Mouse (Mus musculus) neural tube, embryonic 11.5 days (tissue): ENCODE results near the gene Fh1. TPM values are rescaled to one million over a fixed set of nuclear protein-coding genes. Genes with fewer than 3 reads are reported as not detected.

ENCODE experiments used
- ATAC-seq: fragments of 200-750 bp; cut with Nextera tagmentation; 2 replicates; pipeline ENCODE4 v1.8.0; 2017; ENCODE audit warnings: moderate number of reproducible peaks, mild to moderate bottlenecking, moderate TSS enrichment, moderate library complexity; ENCODE audit not compliant: insufficient read depth, low FRiP score, low TSS enrichment
- DNase-seq: peaks from one replicate; pipeline ENCODE4 v3.0.0-alpha.2; 2015; ENCODE audit warnings: low spot score
- H3K27ac ChIP-seq: fragments of 300-500 bp; sonication (generic); 2 replicates; pipeline ENCODE4 v1.5.1; 2014; ENCODE audit warnings: low read depth, mild to moderate bottlenecking, low read length
- H3K27me3 ChIP-seq: fragments of 300-500 bp; sonication (generic); 2 replicates; pipeline ENCODE4 v1.6.1; 2014; ENCODE audit warnings: mild to moderate bottlenecking, low read length, mixed read lengths; ENCODE audit not compliant: control insufficient read depth, insufficient read depth
- H3K36me3 ChIP-seq: fragments of 300-500 bp; sonication (generic); 2 replicates; pipeline ENCODE4 v1.6.1; 2014; ENCODE audit warnings: mild to moderate bottlenecking, low read length, moderate library complexity, mixed read lengths; ENCODE audit not compliant: control insufficient read depth, insufficient read depth
- H3K4me1 ChIP-seq: fragments of 300-500 bp; sonication (generic); 2 replicates; pipeline ENCODE4 v1.6.1; 2014; ENCODE audit warnings: low read length, mixed read lengths; ENCODE audit not compliant: control insufficient read depth, insufficient read depth
- H3K4me2 ChIP-seq: fragments of 300-500 bp; sonication (generic); 2 replicates; pipeline ENCODE4 v1.6.1; 2014; ENCODE audit warnings: low read depth, mild to moderate bottlenecking, moderate library complexity
- H3K4me3 ChIP-seq: fragments of 300-500 bp; sonication (generic); 2 replicates; pipeline ENCODE4 v1.5.1; 2014; ENCODE audit warnings: low read depth, low read length
- H3K9ac ChIP-seq: fragments of 300-500 bp; sonication (generic); 2 replicates; pipeline ENCODE4 v1.6.1; 2014; ENCODE audit warnings: mild to moderate bottlenecking, low read length
- H3K9me3 ChIP-seq: fragments of 300-500 bp; sonication (generic); 2 replicates; pipeline ENCODE4 v1.6.1; 2016; ENCODE audit warnings: low read length; ENCODE audit not compliant: control insufficient read depth
- WGBS: fragments of 180-500 bp; shearing (Covaris S2); extraction: QIAGEN DNeasy Blood & Tissue Kit; methylation state at CpG from one replicate; pipeline ENCODE4 v1.1.7; 2014; 5-methylcytosine and 5-hydroxymethylcytosine counted together
- polyA plus RNA-seq: library from polyadenylated mRNA; unstranded; fragments of >200 nt; fragmentation: Nextera tagmentation; extraction: Ambion mirVana; gene quantifications from 2 replicates; pipeline ENCODE4 v1.2.1, GENCODE M21; 2014

Gene Fh1
- polyA plus RNA-seq, 1 experiment from 2014 or later, result 113 TPM

DNA sequence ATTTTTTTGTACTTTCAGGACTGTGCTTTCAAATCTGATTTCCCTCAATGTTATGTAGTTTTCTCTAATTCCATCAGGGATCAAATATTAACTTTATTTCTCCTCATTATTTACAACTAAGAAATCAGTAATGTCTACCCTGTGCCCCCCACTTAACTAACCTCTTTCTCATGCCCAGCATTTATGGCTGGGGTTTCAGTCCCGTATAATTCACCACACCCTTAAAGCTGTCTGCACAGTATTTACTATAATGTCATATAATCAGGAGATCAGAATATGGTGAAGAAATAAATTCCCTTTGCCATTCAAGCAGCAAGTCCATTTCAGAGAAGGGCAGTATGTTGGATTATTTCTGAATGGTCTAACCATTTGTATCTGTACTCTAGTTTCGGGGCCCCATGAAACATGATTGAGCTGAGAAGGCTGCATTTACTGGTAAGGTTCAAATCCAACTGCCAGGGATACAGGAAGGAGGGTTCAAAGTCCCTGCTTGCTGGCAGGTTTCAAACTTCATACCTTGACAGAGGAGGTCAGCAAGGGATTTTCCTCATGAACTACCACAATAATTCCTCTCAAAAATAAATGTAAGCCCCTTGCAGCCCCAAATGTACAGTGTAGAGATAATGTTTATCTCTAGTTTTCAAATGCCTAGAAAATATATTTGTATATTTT lies 46.9 kb downstream of the Fh1 start:
- WGBS, result 91% methylated on average over 2 of the region's 2 CpGs

DNA sequence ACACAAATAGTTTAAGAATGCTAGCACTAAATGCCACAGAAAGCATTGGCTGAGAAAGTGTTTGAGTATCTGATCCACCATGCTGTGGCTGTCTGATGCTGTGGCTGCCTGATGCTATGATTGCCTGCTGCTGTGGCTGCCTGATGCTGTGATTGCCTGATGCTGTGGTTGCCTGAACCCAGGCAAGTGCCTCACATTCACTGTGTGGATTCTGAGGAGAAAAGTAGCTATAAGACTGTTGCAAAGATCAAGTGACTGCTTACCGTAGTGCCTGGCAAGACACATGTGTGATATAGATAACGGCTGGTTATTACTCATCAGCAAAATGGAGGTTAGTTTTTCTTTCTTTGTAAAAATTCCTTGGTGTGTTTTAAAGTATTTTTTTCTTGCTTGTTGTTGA lies 51.3 kb downstream of the Fh1 start:
- DNase-seq (no peak), ATAC-seq (no peak)
- H3K36me3 ChIP-seq, result no peaks in the 10 kb centered on the region
- WGBS, result 96% methylated on average over 2 of the region's 2 CpGs
- no peak overlapping the region for H3K27ac ChIP-seq
- no peak overlapping the region for H3K4me2 ChIP-seq
- H3K4me3 ChIP-seq, result no peak overlapping the region
- H3K4me1 ChIP-seq, result no peaks in the 10 kb centered on the region
- H3K9me3 ChIP-seq, result no peaks in the 10 kb centered on the region
- H3K9ac ChIP-seq, result no peak overlapping the region
- no peaks in the 10 kb centered on the region for H3K27me3 ChIP-seq

More for the DNA sequence above, 46.9 kb downstream of the Fh1 start:
- no peak overlapping the region for H3K4me3 ChIP-seq
- H3K4me1 ChIP-seq, result no peaks in the 10 kb centered on the region
- no peaks in the 10 kb centered on the region for H3K9me3 ChIP-seq
- no peak for DNase-seq
- no peak overlapping the region for H3K4me2 ChIP-seq
- ATAC-seq, result no peak
- H3K27ac ChIP-seq, result no peak overlapping the region
- no peak overlapping the region for H3K9ac ChIP-seq
- no peaks in the 10 kb centered on the region for H3K36me3 ChIP-seq
- H3K27me3 ChIP-seq, result no peaks in the 10 kb centered on the region

DNA sequence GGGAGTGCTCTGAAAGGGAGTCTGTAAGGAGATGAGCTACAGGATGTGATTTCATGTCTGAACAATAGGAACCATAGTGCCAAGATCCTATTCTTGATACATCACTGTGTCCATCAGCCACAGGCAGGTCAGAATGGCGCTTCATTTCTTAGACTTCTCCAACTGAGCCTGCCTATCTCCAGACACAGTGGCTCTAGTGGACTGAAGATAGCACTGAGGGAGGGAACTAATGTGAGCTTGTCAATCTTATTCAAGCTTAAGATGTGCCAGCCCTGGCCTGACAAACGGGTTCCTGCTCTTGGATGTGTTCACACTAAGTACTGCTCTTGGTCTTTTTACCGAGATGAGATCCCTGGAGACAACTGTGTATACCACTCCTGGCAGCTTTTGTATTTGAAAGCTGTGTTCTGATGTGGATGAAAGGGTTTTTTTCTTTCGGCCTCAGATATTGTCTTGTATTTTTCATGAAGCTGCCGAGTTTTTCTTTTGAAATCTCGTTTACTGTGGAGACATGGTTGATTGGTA lies 59.8 kb downstream of the Fh1 start:
- Histone ChIP-seq H3K4me3 (no peak overlapping the region), H3K9ac (no peak overlapping the region), H3K4me1 (no peaks in the 10 kb centered on the region), H3K27me3 (no peaks in the 10 kb centered on the region), H3K27ac (no peak overlapping the region), H3K36me3 (no peaks in the 10 kb centered on the region), H3K9me3 (no peaks in the 10 kb centered on the region), H3K4me2 (no peak overlapping the region)
- WGBS, result 78% methylated on average over 6 of the region's 6 CpGs
- DNase-seq, result no peak
- no peak for ATAC-seq

DNA sequence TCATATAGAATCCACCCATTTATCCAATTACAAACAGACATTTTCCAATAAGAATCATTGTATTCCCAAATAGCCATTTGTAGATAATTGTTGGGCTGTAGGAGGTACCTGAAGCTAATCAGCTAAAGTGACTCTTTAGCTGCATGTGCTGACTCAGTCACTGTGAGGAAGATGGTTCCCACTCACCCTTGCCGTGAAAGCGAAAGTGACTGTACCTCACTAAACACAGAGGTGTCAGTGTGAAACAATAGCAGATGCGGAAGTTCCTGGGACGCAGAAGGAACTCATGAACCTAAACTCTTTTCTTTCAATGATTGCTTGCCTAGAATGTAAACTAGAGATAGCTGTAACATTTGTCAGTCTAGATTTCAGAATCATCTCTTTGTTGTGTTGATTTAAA lies 61.1 kb downstream of the Fh1 start:
- H3K27ac ChIP-seq, result no peak overlapping the region
- no peak overlapping the region for H3K9ac ChIP-seq
- no peaks in the 10 kb centered on the region for H3K27me3 ChIP-seq
- no peaks in the 10 kb centered on the region for H3K36me3 ChIP-seq
- H3K4me3 ChIP-seq, result no peak overlapping the region
- no peak overlapping the region for H3K4me2 ChIP-seq
- no peaks in the 10 kb centered on the region for H3K4me1 ChIP-seq
- ATAC-seq (no peak), DNase-seq (no peak)
- no peaks in the 10 kb centered on the region for H3K9me3 ChIP-seq
- 85% methylated on average over 4 of the region's 4 CpGs for WGBS

DNA sequence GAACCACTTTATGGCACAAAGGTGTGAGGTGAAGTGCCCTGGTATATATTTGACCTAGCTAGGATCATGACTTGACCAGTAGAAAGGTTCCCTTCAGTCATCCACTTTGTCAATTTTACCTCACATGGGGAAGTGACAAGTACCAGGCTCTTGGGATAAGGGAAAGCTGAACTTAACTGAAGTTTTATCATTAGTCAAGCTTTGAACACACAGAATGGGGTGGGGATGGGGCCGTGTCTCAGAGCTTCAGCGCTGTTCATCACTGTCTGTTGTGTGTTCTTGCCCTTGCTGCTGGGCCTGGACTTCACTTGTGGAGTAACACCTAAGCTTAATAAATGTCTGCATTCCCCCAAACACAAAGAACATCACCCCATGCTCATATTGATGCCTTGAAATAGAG lies 63.1 kb downstream of the Fh1 start:
- WGBS, result 85% methylated on average over 2 of the region's 2 CpGs
- ATAC-seq, result no peak
- no peaks in the 10 kb centered on the region for H3K36me3 ChIP-seq

DNA sequence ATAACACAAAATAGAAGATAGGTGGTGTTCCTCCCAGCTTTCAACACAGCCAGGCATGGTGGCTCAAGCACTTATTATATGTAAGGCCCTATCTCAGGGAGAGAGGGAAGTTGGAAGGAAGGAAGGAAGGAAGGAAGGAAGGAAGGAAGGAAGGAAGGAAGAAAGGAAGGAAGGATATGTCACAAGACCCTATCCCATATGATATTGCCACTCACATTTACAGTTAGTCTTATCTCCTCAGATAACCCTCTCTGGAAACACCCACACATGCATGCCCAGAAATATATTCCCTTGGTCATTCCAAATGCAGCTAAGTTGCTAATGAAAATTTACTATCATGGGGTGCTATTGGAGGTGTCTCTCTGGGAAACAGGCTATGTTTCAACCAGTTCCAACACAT lies 63.6 kb downstream of the Fh1 start:
- Histone ChIP-seq H3K4me3 (no peak overlapping the region), H3K27me3 (no peaks in the 10 kb centered on the region), H3K36me3 (no peaks in the 10 kb centered on the region), H3K4me1 (no peaks in the 10 kb centered on the region), H3K9me3 (no peaks in the 10 kb centered on the region), H3K4me2 (no peak overlapping the region), H3K9ac (no peak overlapping the region), H3K27ac (no peak overlapping the region)
- ATAC-seq, result no peak
- no peak for DNase-seq

More for the DNA sequence above, 63.1 kb downstream of the Fh1 start:
- no peak for DNase-seq
- H3K9me3 ChIP-seq, result no peaks in the 10 kb centered on the region
- H3K27me3 ChIP-seq, result no peaks in the 10 kb centered on the region
- H3K4me2 ChIP-seq, result no peak overlapping the region
- no peaks in the 10 kb centered on the region for H3K4me1 ChIP-seq
- H3K9ac ChIP-seq, result no peak overlapping the region
- no peak overlapping the region for H3K4me3 ChIP-seq
- H3K27ac ChIP-seq, result no peak overlapping the region

DNA sequence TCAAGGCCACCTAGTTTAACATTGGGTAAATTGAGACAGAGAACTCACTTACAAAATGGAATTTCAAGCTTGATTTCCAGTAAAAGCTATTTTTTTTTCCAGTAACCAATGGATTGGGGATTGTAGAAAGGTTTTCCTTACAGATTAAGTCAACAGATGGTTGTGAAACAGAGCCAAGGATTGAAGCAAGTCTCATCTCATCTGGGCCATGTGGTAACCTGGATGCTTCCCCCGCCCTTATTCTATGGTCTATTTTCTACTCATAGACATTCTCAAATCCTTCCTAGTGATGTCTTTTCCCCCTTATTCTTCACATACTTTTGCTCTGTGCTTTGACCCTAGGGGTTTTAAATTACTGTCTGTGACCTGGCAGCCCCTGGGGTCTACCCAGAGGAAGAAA lies 70.8 kb downstream of the Fh1 start:
- Histone ChIP-seq H3K9ac (no peak overlapping the region), H3K4me3 (no peak overlapping the region), H3K27ac (no peak overlapping the region), H3K9me3 (no peaks in the 10 kb centered on the region), H3K4me2 (no peak overlapping the region), H3K27me3 (no peaks in the 10 kb centered on the region), H3K36me3 (no peaks in the 10 kb centered on the region), H3K4me1 (no peaks in the 10 kb centered on the region)
- 88% methylated on average over 1 of the region's 1 CpGs for WGBS
- ATAC-seq, result no peak
- DNase-seq, result no peak

DNA sequence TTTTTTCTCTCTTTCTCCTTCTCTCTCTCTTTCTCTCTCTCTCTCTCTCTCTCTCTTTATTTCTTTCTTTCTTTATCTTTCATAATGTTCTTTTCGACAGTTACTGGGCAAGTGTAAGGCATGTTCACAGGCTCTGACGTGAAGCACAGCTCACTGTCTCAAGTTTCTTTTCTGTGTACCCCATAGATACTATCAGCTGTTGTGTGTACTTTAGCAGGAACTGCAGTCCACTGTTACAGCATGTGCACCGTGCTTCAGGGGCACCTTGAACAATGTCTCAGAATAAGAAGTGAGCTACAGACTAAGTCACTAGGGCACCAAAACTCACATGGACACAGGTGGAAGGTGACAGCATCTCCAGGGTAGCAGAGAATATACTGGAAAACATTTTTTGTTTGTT lies 73.0 kb downstream of the Fh1 start:
- Histone ChIP-seq H3K27me3 (no peaks in the 10 kb centered on the region), H3K4me2 (no peak overlapping the region), H3K27ac (no peak overlapping the region), H3K9ac (no peak overlapping the region), H3K9me3 (no peaks in the 10 kb centered on the region), H3K36me3 (no peaks in the 10 kb centered on the region), H3K4me3 (no peak overlapping the region), H3K4me1 (no peaks in the 10 kb centered on the region)
- no peak for DNase-seq
- no peak for ATAC-seq
- WGBS, result 82% methylated on average over 3 of the region's 3 CpGs

DNA sequence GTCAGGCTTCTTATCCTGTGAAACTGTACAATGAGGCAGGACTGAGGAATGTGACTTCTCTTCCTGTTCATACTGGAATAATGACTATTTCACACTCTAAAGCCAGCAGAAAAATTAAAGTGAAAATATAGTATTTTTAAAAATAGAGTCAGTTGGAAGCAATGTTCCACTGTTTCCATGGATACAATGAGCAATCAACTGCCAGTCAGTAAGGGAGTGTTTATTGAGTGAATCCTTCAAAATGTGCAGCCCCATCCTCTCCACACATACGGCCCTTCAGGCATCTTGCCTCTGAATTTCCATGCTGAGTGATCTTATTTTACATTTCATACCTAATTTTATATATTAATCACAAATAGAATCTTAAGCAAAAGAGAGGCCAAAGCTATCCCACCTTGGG lies 74.8 kb downstream of the Fh1 start:
- Histone ChIP-seq H3K4me3 (no peak overlapping the region), H3K36me3 (no peaks in the 10 kb centered on the region), H3K4me1 (no peaks in the 10 kb centered on the region), H3K4me2 (no peak overlapping the region), H3K9ac (no peak overlapping the region), H3K9me3 (no peaks in the 10 kb centered on the region), H3K27ac (no peak overlapping the region), H3K27me3 (no peaks in the 10 kb centered on the region)
- 85% methylated on average over 1 of the region's 1 CpGs for WGBS
- DNase-seq, result no peak
- no peak for ATAC-seq
